Mouse (Mus musculus) left cerebral cortex, postnatal 36 days (tissue): Measurements from ENCODE around the gene Gck. TPM values are rescaled to one million over a fixed set of nuclear protein-coding genes. Genes with fewer than 3 reads are reported as not detected.

Experiments
- DNase-seq, 2 experiments: peaks; one replicate each; pipeline ENCODE4 v3.0.0; 2021 to 2022; ENCODE audit warnings: low spot score in 2 of 2, mixed read lengths in 1 of 2
- intact Hi-C: fragments of 180-260 bp; cut with DNase I; formaldehyde crosslinking; loops from one replicate; pipeline ENCODE4 v1.15.1; 2025
- total RNA-seq, 2 experiments: library from RNA; stranded (reverse); gene quantifications; 2 replicates each; pipeline ENCODE4 v1.2.3; 2021

Gene Gck
- total RNA-seq, 2 experiments from 2014 or later: 1.6 to 2.2 TPM

DNA sequence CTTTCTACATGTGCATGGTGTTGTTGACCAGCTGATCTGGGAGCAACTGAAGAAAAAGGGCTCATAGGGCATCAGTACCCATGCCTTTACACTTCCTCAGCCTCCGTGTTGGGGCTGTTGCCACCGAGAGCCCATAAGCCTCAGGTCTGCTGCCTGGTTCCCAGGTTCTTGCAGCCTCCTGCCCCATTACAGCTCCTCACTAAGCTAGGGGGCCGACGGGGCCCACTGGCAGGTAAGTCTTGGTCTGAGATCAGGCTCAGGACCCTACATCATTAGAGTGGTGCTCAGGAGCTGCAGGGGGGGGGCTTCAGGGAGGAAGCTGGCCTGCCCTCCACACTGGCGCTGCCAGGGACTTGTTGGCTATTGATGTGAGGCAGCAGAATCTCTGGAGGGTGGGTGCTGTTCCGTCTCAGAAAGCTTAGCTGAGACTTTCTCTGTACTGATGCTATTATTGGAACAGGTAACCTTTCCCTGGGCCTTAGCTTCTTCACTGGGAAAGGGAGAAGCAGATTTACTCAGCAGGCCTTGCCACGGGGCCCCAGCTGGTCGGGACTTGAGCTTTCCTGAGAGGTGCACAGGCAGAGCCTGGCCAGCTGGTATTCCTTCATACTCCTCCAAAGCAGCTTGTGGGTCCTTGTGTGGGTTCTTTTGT is 93.3 kb downstream of the Gck start:
- intact Hi-C loops: no loop called here
- no peak for DNase-seq

- intact Hi-C loops: no loop called here
- peak; percentile 24 to 38 for DNase-seq
Observed at GRCm38 (mm10) chr11:5855902-5856301, 94.0 kb downstream of the Gck start.

DNA sequence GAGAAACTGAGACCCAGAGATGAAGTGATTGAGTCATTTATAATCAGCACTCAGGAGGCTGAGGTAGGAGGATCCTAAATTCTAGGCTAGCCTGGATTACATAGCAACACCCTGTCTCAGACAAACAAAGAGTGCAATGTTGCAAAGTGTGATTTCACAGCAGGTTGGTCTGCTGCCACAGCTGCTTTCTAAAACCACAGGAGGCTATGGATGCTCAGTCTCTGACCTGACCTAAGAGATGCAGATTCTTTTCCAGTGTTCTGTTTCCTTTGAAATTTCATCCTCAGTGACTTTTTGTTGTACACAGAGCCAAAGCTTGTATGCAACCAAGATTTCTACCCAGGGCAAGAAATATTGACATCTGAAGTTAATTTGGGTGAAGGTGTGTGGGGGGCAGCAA is 94.4 kb downstream of the Gck start:
- no peak for DNase-seq
- intact Hi-C loops: no loop called here

- intact Hi-C loops: no loop called here
- no peak for DNase-seq
Observed at GRCm38 (mm10) chr11:5852314-5852713, 97.6 kb downstream of the Gck start.

DNA sequence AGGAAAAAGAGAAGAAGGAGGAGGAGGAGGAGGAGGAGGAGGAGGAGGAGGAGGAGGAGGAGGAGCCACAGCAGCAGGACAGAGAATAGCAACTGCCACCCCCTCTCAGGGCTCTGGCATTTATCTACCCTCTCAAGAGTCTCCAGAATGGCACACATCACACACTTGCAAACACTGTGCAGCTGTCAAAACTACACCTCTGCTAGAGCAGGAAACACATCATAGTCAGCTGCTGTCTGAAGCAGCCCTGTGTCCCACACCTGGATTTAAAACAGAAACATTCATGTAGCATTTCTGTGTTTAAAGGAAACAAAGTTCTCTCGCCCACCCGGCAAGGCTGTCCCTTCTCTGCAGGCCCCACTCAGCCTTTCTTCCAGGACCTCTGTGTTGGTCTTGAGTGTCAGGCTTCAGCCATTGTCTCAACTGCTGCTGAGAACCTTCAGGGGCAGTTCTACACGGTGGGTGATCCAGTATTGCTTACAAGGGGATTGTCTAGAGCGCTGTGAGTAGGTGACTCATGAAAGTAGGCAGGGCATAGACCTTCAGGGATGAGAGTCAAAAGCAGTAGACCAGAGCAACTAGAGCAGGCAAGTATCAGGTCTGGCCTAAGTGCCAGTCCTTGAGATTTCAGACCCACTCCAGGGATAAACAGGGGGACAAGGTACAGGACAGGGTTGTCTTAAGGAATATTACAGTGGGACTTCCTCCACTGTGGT is 98.7 kb downstream of the Gck start:
- DNase-seq: no peak
- intact Hi-C loops: no loop called here

Other genes with a start within 250 kb of the Gck start
- gene Mrps24, start 234.4 kb downstream of the Gck start, total RNA-seq: 10 to 100 TPM; 64.7 to 71.7 TPM
- 10 to 100 TPM; 65.6 to 75.2 TPM for gene Urgcp, start 187.7 kb downstream of the Gck start, total RNA-seq
- 10 to 100 TPM; 69.2 to 72.2 TPM for gene Dbnl, start 161.6 kb downstream of the Gck start, total RNA-seq
- gene Pgam2, start 146.3 kb downstream of the Gck start, total RNA-seq: 1 to 10 TPM; 6.0 to 6.6 TPM
- 10 to 100 TPM in 1 of 2 experiments, 1 to 10 TPM in 1; 8.9 to 13.7 TPM for gene Polm, start 112.1 kb downstream of the Gck start, total RNA-seq
- 10 to 100 TPM; 12.4 to 19.1 TPM for gene Aebp1, start 88.1 kb downstream of the Gck start, total RNA-seq
- 10 to 100 TPM; 18.0 to 19.2 TPM for gene Pold2, start 71.8 kb downstream of the Gck start, total RNA-seq
- gene Myl7, start 51.3 kb downstream of the Gck start, total RNA-seq: not detected
- gene Ykt6, start 5.6 kb upstream of the Gck start, total RNA-seq: 10 to 100 TPM; 82.8 to 91.0 TPM
- gene Camk2b, start 116.3 kb upstream of the Gck start, total RNA-seq: 100 to 1,000 TPM; 644 to 664 TPM
- gene A730071L15Rik, start 249.9 kb upstream of the Gck start, total RNA-seq: under 1 TPM in 1 of 2 experiments, not detected in 1; 0.25 TPM